Mouse (Mus musculus) ES-Bruce4 (cell line): ENCODE data around the gene Mpc1. TPM values are rescaled to one million over a fixed set of nuclear protein-coding genes. Genes with fewer than 3 reads are reported as not detected.
A peak's percentile ranks its signal among the peaks of the same experiment; 100 is the strongest.

ENCODE experiments used
- H3K27ac ChIP-seq: 2 replicates; pipeline ENCODE4 v1.5.1; 2012; ENCODE audit warnings: low read length, inconsistent platforms; ENCODE audit not compliant: insufficient read depth
- H3K27me3 ChIP-seq: 2 replicates; pipeline ENCODE4 v1.6.1; 2012; ENCODE audit warnings: mild to moderate bottlenecking, low read length, inconsistent platforms; ENCODE audit not compliant: control insufficient read depth, poor library complexity, insufficient read depth, severe bottlenecking
- H3K36me3 ChIP-seq: 2 replicates; pipeline ENCODE4 v1.6.1; 2012; ENCODE audit warnings: inconsistent platforms, mild to moderate bottlenecking, low read length, moderate library complexity; ENCODE audit not compliant: control insufficient read depth, poor library complexity, insufficient read depth, severe bottlenecking
- H3K4me1 ChIP-seq: one replicate; pipeline ENCODE4 v1.8.1; 2011; ENCODE audit warnings: low read length; ENCODE audit not compliant: control insufficient read depth, insufficient read depth
- H3K4me3 ChIP-seq: 2 replicates; pipeline ENCODE4 v1.5.1; 2011; ENCODE audit warnings: low read depth, mild to moderate bottlenecking, low read length
- H3K9ac ChIP-seq: 2 replicates; pipeline ENCODE4 v1.6.1; 2012; ENCODE audit warnings: low read depth, mild to moderate bottlenecking, inconsistent platforms; ENCODE audit not compliant: poor library complexity, severe bottlenecking
- H3K9me3 ChIP-seq: replicated peaks from 2 replicates; pipeline ENCODE4 v1.6.1; 2012; ENCODE audit warnings: mild to moderate bottlenecking, low read length, inconsistent platforms; ENCODE audit not compliant: control insufficient read depth, poor library complexity, insufficient read depth, severe bottlenecking
- CTCF ChIP-seq: IDR thresholded peaks from one replicate; pipeline ENCODE4 v1.8.1; 2011; ENCODE audit warnings: low read depth, low read length
- EP300 ChIP-seq: IDR thresholded peaks from 2 replicates; pipeline ENCODE4 v1.6.1; 2011; ENCODE audit warnings: low read depth, low read length; ENCODE audit not compliant: insufficient read depth
- POLR2A ChIP-seq: IDR thresholded peaks from one replicate; pipeline ENCODE4 v1.8.1; 2011; ENCODE audit warnings: low read length; ENCODE audit not compliant: insufficient read depth
- polyA plus RNA-seq: library from polyadenylated mRNA; stranded (reverse); fragments of >200 nt; gene quantifications from 2 replicates; pipeline ENCODE4 v1.2.4, GENCODE M21; 2011; ENCODE audit warnings: low read depth; ENCODE audit not compliant: missing spikeins, insufficient read depth, insufficient read length

Mpc1 gene
- polyA plus RNA-seq, 1 experiment = 10.3 TPM

DNA sequence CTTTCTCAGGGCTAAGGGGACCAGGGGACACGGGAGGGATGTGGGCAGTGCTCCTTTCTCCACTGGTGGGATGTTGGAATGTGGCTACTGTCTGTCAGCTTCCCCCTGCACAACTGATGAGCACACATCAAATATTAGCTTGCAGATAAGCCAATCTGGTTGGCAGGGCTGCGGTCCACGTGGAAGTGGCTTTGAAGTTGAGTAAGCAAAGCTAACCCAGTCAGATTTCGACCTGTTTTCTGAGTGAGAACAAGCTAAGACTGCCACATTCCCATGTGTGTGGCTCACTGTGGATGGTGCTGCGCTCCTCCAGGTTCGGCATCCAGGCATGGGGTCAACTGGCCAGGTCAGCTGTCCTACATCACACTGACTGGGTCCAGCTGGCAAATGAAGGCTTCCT lies 9.8 kb upstream of the Mpc1 start:
- no peak for TF ChIP-seq POLR2A
- TF ChIP-seq CTCF = no peak
- TF ChIP-seq EP300 = no peak
- no peaks in the 10 kb centered on the region for H3K36me3 ChIP-seq
- H3K27me3 ChIP-seq = no peaks in the 10 kb centered on the region

DNA sequence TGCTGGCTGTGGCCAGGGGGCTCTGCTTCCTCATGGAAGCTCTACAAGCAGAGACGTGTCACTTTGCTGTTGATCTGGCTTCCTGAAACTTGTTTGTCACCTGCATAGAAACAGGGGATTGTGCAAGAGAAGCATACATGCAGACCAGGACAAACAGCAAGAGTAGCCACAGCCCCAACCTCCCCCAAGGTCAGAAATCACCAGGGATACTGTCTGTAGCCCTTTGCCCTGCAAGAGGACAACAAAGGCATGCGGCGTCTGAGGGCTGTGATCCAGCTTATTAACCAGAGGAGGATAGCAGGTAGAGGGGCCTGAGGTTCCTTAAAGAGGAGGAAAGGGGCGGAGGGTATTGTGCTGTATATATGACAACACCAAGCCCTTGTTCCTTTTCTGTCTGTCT lies 6.6 kb upstream of the Mpc1 start:
- Histone ChIP-seq H3K4me3 (no peak overlapping the region), H3K27me3 (no peaks in the 10 kb centered on the region), H3K9ac (no peak overlapping the region), H3K4me1 (no peaks in the 10 kb centered on the region), H3K36me3 (no peaks in the 10 kb centered on the region), H3K27ac (no peak overlapping the region), H3K9me3 (no peaks in the 10 kb centered on the region)
- no peak for TF ChIP-seq EP300
- no peak for TF ChIP-seq CTCF

More for the DNA sequence above, 9.8 kb upstream of the Mpc1 start:
- H3K4me3 ChIP-seq = no peak overlapping the region
- H3K27ac ChIP-seq = no peak overlapping the region
- no peaks in the 10 kb centered on the region for H3K4me1 ChIP-seq
- no peaks in the 10 kb centered on the region for H3K9me3 ChIP-seq
- no peak overlapping the region for H3K9ac ChIP-seq

DNA sequence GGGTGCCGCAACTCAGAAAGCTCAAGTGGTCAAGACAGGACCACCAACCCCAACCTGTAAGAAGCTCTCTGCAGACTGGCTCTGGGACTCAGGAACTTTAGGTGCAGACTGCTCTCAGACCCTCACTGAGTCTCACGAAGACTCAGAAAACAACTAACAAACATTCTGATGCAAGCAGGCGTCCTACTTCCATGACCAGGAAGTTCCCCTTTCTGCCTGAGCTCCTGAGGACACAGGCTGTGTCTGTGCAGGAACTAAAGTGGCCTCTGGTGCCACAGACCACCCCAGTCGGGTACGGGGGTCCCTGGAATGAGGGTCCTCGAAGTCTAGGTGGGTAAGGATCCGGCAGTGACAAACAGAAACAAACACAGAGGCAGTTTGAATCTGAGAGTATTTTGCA lies 6.0 kb upstream of the Mpc1 start:
- TF ChIP-seq EP300 (no peak), CTCF (no peak), POLR2A (no peak)
- no peaks in the 10 kb centered on the region for H3K9me3 ChIP-seq
- H3K27me3 ChIP-seq = no peaks in the 10 kb centered on the region
- no peak overlapping the region for H3K27ac ChIP-seq
- no peak overlapping the region for H3K4me3 ChIP-seq
- H3K36me3 ChIP-seq = no peaks in the 10 kb centered on the region
- H3K4me1 ChIP-seq = no peaks in the 10 kb centered on the region
- H3K9ac ChIP-seq = no peak overlapping the region

DNA sequence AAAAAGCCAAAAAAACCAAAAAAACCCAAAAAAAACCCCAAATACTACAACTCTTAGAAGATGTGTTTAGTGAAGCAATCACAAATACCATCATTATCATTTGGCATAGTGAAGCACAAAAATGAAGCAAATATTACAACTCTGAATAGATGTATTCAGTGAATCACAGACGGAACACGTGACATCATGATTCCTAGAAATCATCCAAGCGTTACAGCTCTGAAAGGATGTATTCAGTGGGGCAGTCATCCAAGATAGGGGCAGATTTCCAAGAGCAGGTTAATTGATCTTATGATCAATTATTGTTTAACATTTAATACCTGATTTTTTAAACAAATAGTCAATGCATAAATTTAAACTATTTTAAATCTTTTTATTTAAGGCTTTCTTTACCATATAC lies 5.4 kb upstream of the Mpc1 start:
- no peaks in the 10 kb centered on the region for H3K36me3 ChIP-seq
- no peaks in the 10 kb centered on the region for H3K4me1 ChIP-seq
- no peaks in the 10 kb centered on the region for H3K27me3 ChIP-seq
- H3K9ac ChIP-seq = no peak overlapping the region
- no peak overlapping the region for H3K4me3 ChIP-seq
- TF ChIP-seq EP300 (no peak), CTCF (no peak), POLR2A (no peak)
- H3K9me3 ChIP-seq = no peaks in the 10 kb centered on the region
- H3K27ac ChIP-seq = no peak overlapping the region

DNA sequence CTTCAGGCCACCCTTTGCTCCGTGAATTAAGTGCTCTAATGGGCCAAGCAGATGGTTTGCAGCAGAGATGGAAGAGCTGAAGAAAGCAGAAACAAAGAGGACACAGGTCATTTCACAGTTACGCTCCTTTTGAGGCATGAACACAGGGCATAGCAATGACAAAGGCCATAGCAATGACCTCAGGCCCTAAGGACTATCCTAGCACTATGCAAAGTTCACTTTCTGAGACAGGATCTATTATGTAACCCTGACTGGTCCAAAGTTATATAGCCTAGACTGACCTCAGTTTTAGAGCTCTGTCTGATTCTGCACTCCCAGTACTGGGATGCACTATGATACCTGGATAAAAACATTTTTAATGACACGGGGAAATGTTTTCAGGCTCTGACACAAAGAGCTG lies 4.3 kb upstream of the Mpc1 start:
- H3K27me3 ChIP-seq = no peaks in the 10 kb centered on the region
- no peak overlapping the region for H3K4me3 ChIP-seq
- H3K9me3 ChIP-seq = no peaks in the 10 kb centered on the region
- H3K36me3 ChIP-seq = no peaks in the 10 kb centered on the region
- H3K27ac ChIP-seq = no peak overlapping the region
- TF ChIP-seq POLR2A = no peak
- TF ChIP-seq CTCF = no peak
- TF ChIP-seq EP300 = no peak
- no peaks in the 10 kb centered on the region for H3K4me1 ChIP-seq
- H3K9ac ChIP-seq = no peak overlapping the region

DNA sequence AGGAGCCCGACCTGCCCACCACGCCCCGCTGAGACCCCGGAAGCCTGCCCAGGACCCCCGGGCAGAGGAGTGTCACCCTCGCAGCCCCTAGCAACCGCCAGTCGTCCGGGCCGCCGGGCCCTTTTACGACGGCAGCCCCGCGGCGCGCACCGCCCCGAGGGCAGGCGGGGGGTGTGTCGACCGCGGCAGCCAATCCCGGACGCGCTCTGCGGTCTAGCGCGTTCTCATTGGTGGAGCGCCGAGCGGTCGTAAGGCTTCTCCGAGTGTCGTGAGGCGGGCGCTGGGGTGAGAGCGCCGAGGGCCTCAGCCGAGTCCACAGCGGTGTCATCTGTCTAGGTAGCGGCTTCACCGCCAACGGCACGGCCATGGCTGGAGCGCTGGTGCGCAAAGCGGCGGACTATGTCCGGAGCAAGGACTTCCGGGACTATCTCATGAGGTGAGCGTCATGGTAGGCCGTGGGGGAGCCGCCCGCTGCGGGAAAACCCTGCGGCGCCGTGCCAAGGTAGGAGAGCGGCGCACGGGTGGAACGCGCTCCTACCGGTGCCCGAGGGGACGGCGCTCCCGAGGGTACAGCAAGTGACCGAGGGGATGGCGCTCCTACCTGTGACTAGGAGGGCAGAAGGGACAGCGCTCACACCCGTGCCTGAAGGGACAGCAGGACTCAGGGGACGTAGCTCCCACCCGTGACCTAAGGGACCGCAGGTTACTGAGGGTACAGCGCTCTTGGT lies 986 bp downstream of the Mpc1 start:
- H3K4me1 ChIP-seq = no peaks in the 10 kb centered on the region
- H3K9me3 ChIP-seq = no peaks in the 10 kb centered on the region
- no peak overlapping the region for H3K27ac ChIP-seq
- H3K4me3 ChIP-seq = peak overlapping the region; percentile 80
- H3K9ac ChIP-seq = peak overlapping the region; percentile 35; the same call in 1 of the 2 replicates
- H3K36me3 ChIP-seq = no peaks in the 10 kb centered on the region
- H3K27me3 ChIP-seq = no peaks in the 10 kb centered on the region
- TF ChIP-seq EP300 = no peak
- TF ChIP-seq CTCF = no peak
- no peak for TF ChIP-seq POLR2A
